Mouse (Mus musculus) embryonic facial prominence, embryonic 14.5 days (tissue): ENCODE data around the gene Cdc20. TPM values are rescaled to one million over a fixed set of nuclear protein-coding genes. Genes with fewer than 3 reads are reported as not detected.

Source experiments
- ATAC-seq: fragments of 200-750 bp; cut with Nextera tagmentation; 2 replicates; pipeline ENCODE4 v1.8.0; 2017; ENCODE audit warnings: low read depth, moderate number of reproducible peaks, moderate TSS enrichment
- DNase-seq: peaks from one replicate; pipeline ENCODE4 v3.0.0-alpha.2; 2015; ENCODE audit warnings: low spot score
- H3K27ac ChIP-seq: fragments of 300-500 bp; sonication (generic); replicated peaks from 2 replicates; pipeline ENCODE4 v1.5.1; 2014; ENCODE audit warnings: low read depth, mild to moderate bottlenecking, low read length, moderate library complexity
- H3K27me3 ChIP-seq: fragments of 300-500 bp; sonication (generic); replicated peaks from 2 replicates; pipeline ENCODE4 v1.6.1; 2014; ENCODE audit warnings: low read length; ENCODE audit not compliant: control insufficient read depth, insufficient read depth
- H3K36me3 ChIP-seq: fragments of 300-500 bp; sonication (generic); 2 replicates; pipeline ENCODE4 v1.6.1; 2014; ENCODE audit warnings: low read length, mixed read lengths; ENCODE audit not compliant: control insufficient read depth, insufficient read depth
- H3K4me1 ChIP-seq: fragments of 300-500 bp; sonication (generic); 2 replicates; pipeline ENCODE4 v1.6.1; 2014; ENCODE audit warnings: antibody characterized with exemption, low read length; ENCODE audit not compliant: control insufficient read depth, insufficient read depth
- H3K4me2 ChIP-seq: fragments of 300-500 bp; sonication (generic); 2 replicates; pipeline ENCODE4 v1.6.1; 2014; ENCODE audit warnings: low read depth, mild to moderate bottlenecking, low read length, moderate library complexity, mixed read lengths
- H3K4me3 ChIP-seq: fragments of 300-500 bp; sonication (generic); 2 replicates; pipeline ENCODE4 v1.5.1; 2014; ENCODE audit warnings: low read depth, mild to moderate bottlenecking, low read length
- H3K9ac ChIP-seq: fragments of 300-500 bp; sonication (generic); 2 replicates; pipeline ENCODE4 v1.6.1; 2014; ENCODE audit warnings: low read depth, mild to moderate bottlenecking, low read length, moderate library complexity, mixed read lengths
- H3K9me3 ChIP-seq: fragments of 300-500 bp; sonication (generic); 2 replicates; pipeline ENCODE4 v1.6.1; 2016; ENCODE audit warnings: low read length; ENCODE audit not compliant: control insufficient read depth
- WGBS: fragments of 180-500 bp; shearing (Covaris S2); extraction: QIAGEN DNeasy Blood & Tissue Kit; methylation state at CpG from one replicate; pipeline ENCODE4 v1.1.7; 2014; 5-methylcytosine and 5-hydroxymethylcytosine counted together
- polyA plus RNA-seq: library from polyadenylated mRNA; unstranded; fragments of >200 nt; fragmentation: Nextera tagmentation; extraction: Ambion mirVana; gene quantifications from 2 replicates; pipeline ENCODE4 v1.2.1, GENCODE M21; 2014

The Cdc20 gene
- 159 and 192 TPM in 2 replicates for polyA plus RNA-seq

- H3K9me3 ChIP-seq, result no peaks in the 10 kb centered on the region
- peak within 1 kb of the TSS; percentile 83 for H3K9ac ChIP-seq
- under 1% methylated on average over 61 of the region's 67 CpGs for WGBS
- peak within 1 kb of the TSS; percentile 88 for H3K27ac ChIP-seq
- DNase-seq (peak; percentile 99), ATAC-seq (peak; percentile 97)
- H3K27me3 ChIP-seq, result no peaks in the 10 kb centered on the region
- peaks cover 31% of the 10 kb centered on the region for H3K36me3 ChIP-seq
- H3K4me2 ChIP-seq, result peak within 1 kb of the TSS; percentile 95
- peaks cover 21% of the 10 kb centered on the region; the same call in 1 of the 2 replicates for H3K4me1 ChIP-seq
- peak within 1 kb of the TSS; percentile 67 for H3K4me3 ChIP-seq
Observed at GRCm38 (mm10) chr4:118436820-118437603, at the start of gene Cdc20. Gene Cdc20 (minus strand): TSS chr4:118437352.

- no peak overlapping the region for H3K9ac ChIP-seq
Observed at GRCm38 (mm10) chr4:118476773-118477530, 39.8 kb upstream of the Cdc20 start.

GRCm38 (mm10) chr4:118472687-118473086 is 35.5 kb upstream of the Cdc20 start:
- Histone ChIP-seq H3K9ac (no peak overlapping the region), H3K9me3 (no peaks in the 10 kb centered on the region), H3K27me3 (no peaks in the 10 kb centered on the region), H3K36me3 (no peaks in the 10 kb centered on the region), H3K27ac (no peak overlapping the region), H3K4me1 (no peaks in the 10 kb centered on the region), H3K4me2 (no peak overlapping the region), H3K4me3 (no peak overlapping the region)
- WGBS, result 84% methylated on average over 11 of the region's 11 CpGs
- no peak for DNase-seq
- ATAC-seq, result no peak

More at GRCm38 (mm10) chr4:118476773-118477530, 39.8 kb upstream of the Cdc20 start:
- H3K27ac ChIP-seq, result no peak overlapping the region
- no peak for ATAC-seq
- H3K4me2 ChIP-seq, result no peak overlapping the region
- H3K9me3 ChIP-seq, result no peaks in the 10 kb centered on the region
- WGBS, result 38% methylated on average over 15 of the region's 15 CpGs
- no peaks in the 10 kb centered on the region for H3K27me3 ChIP-seq
- no peak overlapping the region for H3K4me3 ChIP-seq
- no peaks in the 10 kb centered on the region for H3K36me3 ChIP-seq
- no peaks in the 10 kb centered on the region for H3K4me1 ChIP-seq
- DNase-seq, result no peak

- Histone ChIP-seq H3K36me3 (no peaks in the 10 kb centered on the region), H3K4me2 (no peak overlapping the region), H3K27ac (no peak overlapping the region), H3K4me3 (no peak overlapping the region), H3K9me3 (no peaks in the 10 kb centered on the region), H3K4me1 (no peaks in the 10 kb centered on the region), H3K9ac (no peak overlapping the region), H3K27me3 (no peaks in the 10 kb centered on the region)
- DNase-seq (no peak), ATAC-seq (no peak)
- WGBS, result 40% methylated on average over 6 of the region's 6 CpGs
Observed at GRCm38 (mm10) chr4:118471281-118471680, 34.1 kb upstream of the Cdc20 start.

GRCm38 (mm10) chr4:118465697-118466163 is 28.6 kb upstream of the Cdc20 start:
- no peak overlapping the region for H3K4me2 ChIP-seq
- H3K4me3 ChIP-seq, result no peak overlapping the region
- no peaks in the 10 kb centered on the region for H3K27me3 ChIP-seq
- H3K9ac ChIP-seq, result no peak overlapping the region
- no peak overlapping the region for H3K27ac ChIP-seq
- no peaks in the 10 kb centered on the region for H3K4me1 ChIP-seq
- 42% methylated on average over 10 of the region's 11 CpGs for WGBS
- ATAC-seq (no peak), DNase-seq (no peak)
- H3K9me3 ChIP-seq, result no peaks in the 10 kb centered on the region
- no peaks in the 10 kb centered on the region for H3K36me3 ChIP-seq

- no peaks in the 10 kb centered on the region for H3K4me1 ChIP-seq
- H3K27me3 ChIP-seq, result no peaks in the 10 kb centered on the region
- H3K4me3 ChIP-seq, result no peak overlapping the region
- H3K9me3 ChIP-seq, result no peaks in the 10 kb centered on the region
- no peak overlapping the region for H3K9ac ChIP-seq
- DNase-seq (no peak), ATAC-seq (no peak)
- H3K4me2 ChIP-seq, result no peak overlapping the region
- H3K36me3 ChIP-seq, result no peaks in the 10 kb centered on the region
- WGBS, result 87% methylated on average over 3 of the region's 3 CpGs
- no peak overlapping the region for H3K27ac ChIP-seq
Observed at GRCm38 (mm10) chr4:118464956-118465355, 27.8 kb upstream of the Cdc20 start.

GRCm38 (mm10) chr4:118457345-118457975 is 20.3 kb upstream of the Cdc20 start, which contains the start of gene Mpl:
Gene Mpl (minus strand): TSS chr4:118457513.
- H3K36me3 ChIP-seq, result no peaks in the 10 kb centered on the region
- no peak within 1 kb of the TSS for H3K4me2 ChIP-seq
- no peaks in the 10 kb centered on the region for H3K4me1 ChIP-seq
- WGBS, result 66% methylated on average over 9 of the region's 9 CpGs
- no peak within 1 kb of the TSS for H3K4me3 ChIP-seq
- DNase-seq (no peak), ATAC-seq (no peak)
- no peak within 1 kb of the TSS for H3K27ac ChIP-seq
- no peaks in the 10 kb centered on the region for H3K27me3 ChIP-seq
- no peak within 1 kb of the TSS for H3K9ac ChIP-seq
- no peaks in the 10 kb centered on the region for H3K9me3 ChIP-seq

- Histone ChIP-seq H3K4me3 (peak overlapping the region; percentile 41), H3K27me3 (no peaks in the 10 kb centered on the region), H3K27ac (no peak overlapping the region), H3K4me2 (peak overlapping the region; percentile 85), H3K4me1 (peaks cover 15% of the 10 kb centered on the region), H3K9me3 (no peaks in the 10 kb centered on the region), H3K9ac (peak overlapping the region; percentile 67), H3K36me3 (no peaks in the 10 kb centered on the region)
- ATAC-seq (no peak), DNase-seq (no peak)
- WGBS, result 20% methylated on average over 24 of the region's 24 CpGs
Observed at GRCm38 (mm10) chr4:118446415-118447153, 9.4 kb upstream of the Cdc20 start.
